Mouse (Mus musculus) neural tube, embryonic 14.5 days (tissue): Measurements from ENCODE around the gene Agr2. TPM values are rescaled to one million over a fixed set of nuclear protein-coding genes. Genes with fewer than 3 reads are reported as not detected.

Experiments
- ATAC-seq: fragments of 200-750 bp; cut with Nextera tagmentation; 2 replicates; pipeline ENCODE4 v1.8.0; 2017; ENCODE audit warnings: low read depth, mild to moderate bottlenecking, moderate TSS enrichment, moderate library complexity
- H3K27ac ChIP-seq: fragments of 300-500 bp; sonication (generic); 2 replicates; pipeline ENCODE4 v1.5.1; 2014; ENCODE audit warnings: low read depth, mild to moderate bottlenecking, control low read depth, low read length, moderate library complexity, mixed read lengths
- H3K27me3 ChIP-seq: fragments of 300-500 bp; sonication (generic); 2 replicates; pipeline ENCODE4 v1.6.1; 2014; ENCODE audit warnings: low read length; ENCODE audit not compliant: control insufficient read depth, insufficient read depth
- H3K36me3 ChIP-seq: fragments of 300-500 bp; sonication (generic); 2 replicates; pipeline ENCODE4 v1.6.1; 2014; ENCODE audit warnings: low read length, mixed read lengths; ENCODE audit not compliant: control insufficient read depth, insufficient read depth
- H3K4me1 ChIP-seq: fragments of 300-500 bp; sonication (generic); 2 replicates; pipeline ENCODE4 v1.6.1; 2014; ENCODE audit warnings: low read length; ENCODE audit not compliant: control insufficient read depth, insufficient read depth
- H3K4me2 ChIP-seq: fragments of 300-500 bp; sonication (generic); 2 replicates; pipeline ENCODE4 v1.6.1; 2014; ENCODE audit warnings: mild to moderate bottlenecking, low read depth, low read length, control low read depth
- H3K4me3 ChIP-seq: fragments of 300-500 bp; sonication (generic); 2 replicates; pipeline ENCODE4 v1.5.1; 2014; ENCODE audit warnings: low read depth, low read length, control low read depth, mixed read lengths
- H3K9ac ChIP-seq: fragments of 300-500 bp; sonication (generic); replicated peaks from 2 replicates; pipeline ENCODE4 v1.6.1; 2014; ENCODE audit warnings: low read depth, mild to moderate bottlenecking, control low read depth, low read length, mixed read lengths
- H3K9me3 ChIP-seq: fragments of 300-500 bp; sonication (generic); 2 replicates; pipeline ENCODE4 v1.6.1; 2016; ENCODE audit warnings: low read length; ENCODE audit not compliant: control insufficient read depth
- WGBS: fragments of 180-500 bp; shearing (Covaris S2); extraction: QIAGEN DNeasy Blood & Tissue Kit; methylation state at CpG from one replicate; pipeline ENCODE4 v1.1.7; 2014; 5-methylcytosine and 5-hydroxymethylcytosine counted together
- polyA plus RNA-seq: library from polyadenylated mRNA; unstranded; fragments of >200 nt; fragmentation: Nextera tagmentation; extraction: Ambion mirVana; gene quantifications from 2 replicates; pipeline ENCODE4 v1.2.1, GENCODE M21; 2014

Agr2 gene
- polyA plus RNA-seq = not detected in 2 replicates

GRCm38 (mm10) chr12:35992711-35993110 lies at the start of gene Agr2:
Gene Agr2 (plus strand): TSS chr12:35992907.
- no peak for ATAC-seq
- Histone ChIP-seq H3K9me3 (no peaks in the 10 kb centered on the region), H3K4me3 (no peak within 1 kb of the TSS), H3K27ac (no peak within 1 kb of the TSS), H3K4me1 (no peaks in the 10 kb centered on the region), H3K27me3 (no peaks in the 10 kb centered on the region), H3K36me3 (no peaks in the 10 kb centered on the region), H3K9ac (no peak within 1 kb of the TSS), H3K4me2 (no peak within 1 kb of the TSS)
- 60% methylated on average over 9 of the region's 9 CpGs for WGBS

- Histone ChIP-seq H3K4me3 (no peak overlapping the region), H3K27ac (no peak overlapping the region), H3K9ac (no peak overlapping the region), H3K4me2 (no peak overlapping the region), H3K4me1 (no peaks in the 10 kb centered on the region), H3K36me3 (no peaks in the 10 kb centered on the region), H3K27me3 (no peaks in the 10 kb centered on the region), H3K9me3 (no peaks in the 10 kb centered on the region)
- ATAC-seq = no peak
- 76% methylated on average over 1 of the region's 1 CpGs for WGBS
Measured at GRCm38 (mm10) chr12:35951757-35952156, 41.0 kb upstream of the Agr2 start.

GRCm38 (mm10) chr12:35957235-35957634 lies 35.5 kb upstream of the Agr2 start:
- Histone ChIP-seq H3K4me3 (no peak overlapping the region), H3K27me3 (no peaks in the 10 kb centered on the region), H3K9ac (no peak overlapping the region), H3K36me3 (no peaks in the 10 kb centered on the region), H3K9me3 (no peaks in the 10 kb centered on the region), H3K27ac (no peak overlapping the region), H3K4me2 (no peak overlapping the region), H3K4me1 (no peaks in the 10 kb centered on the region)
- no peak for ATAC-seq
- WGBS = 84% methylated on average over 2 of the region's 2 CpGs

- ATAC-seq = no peak
Measured at GRCm38 (mm10) chr12:35966098-35966767, 26.5 kb upstream of the Agr2 start.

GRCm38 (mm10) chr12:35966768-35967141 lies 26.0 kb upstream of the Agr2 start:
- no peaks in the 10 kb centered on the region for H3K27me3 ChIP-seq
- H3K4me2 ChIP-seq = no peak overlapping the region
- no peak overlapping the region for H3K4me3 ChIP-seq
- no peak overlapping the region for H3K9ac ChIP-seq
- H3K27ac ChIP-seq = no peak overlapping the region
- H3K4me1 ChIP-seq = no peaks in the 10 kb centered on the region
- H3K36me3 ChIP-seq = no peaks in the 10 kb centered on the region
- ATAC-seq = no peak
- WGBS = 83% methylated on average over 7 of the region's 7 CpGs
- no peaks in the 10 kb centered on the region for H3K9me3 ChIP-seq

More at GRCm38 (mm10) chr12:35966098-35966767, 26.5 kb upstream of the Agr2 start:
- Histone ChIP-seq H3K27ac (no peak overlapping the region), H3K4me3 (no peak overlapping the region), H3K4me1 (no peaks in the 10 kb centered on the region), H3K36me3 (no peaks in the 10 kb centered on the region), H3K9me3 (no peaks in the 10 kb centered on the region), H3K4me2 (no peak overlapping the region), H3K9ac (no peak overlapping the region), H3K27me3 (no peaks in the 10 kb centered on the region)
- 48% methylated on average over 7 of the region's 7 CpGs for WGBS

GRCm38 (mm10) chr12:35975898-35976297 lies 16.8 kb upstream of the Agr2 start:
- Histone ChIP-seq H3K4me3 (no peak overlapping the region), H3K36me3 (no peaks in the 10 kb centered on the region), H3K4me2 (no peak overlapping the region), H3K9me3 (no peaks in the 10 kb centered on the region), H3K4me1 (no peaks in the 10 kb centered on the region), H3K27me3 (no peaks in the 10 kb centered on the region), H3K9ac (no peak overlapping the region), H3K27ac (no peak overlapping the region)
- no peak for ATAC-seq
- 96% methylated on average over 3 of the region's 3 CpGs for WGBS

- Histone ChIP-seq H3K9me3 (no peaks in the 10 kb centered on the region), H3K4me1 (0 out of 2 replicates have a peak, but pooled peaks cover 6% of the 10 kb centered on the region), H3K4me3 (no peak overlapping the region), H3K4me2 (no peak overlapping the region), H3K27ac (no peak overlapping the region), H3K36me3 (no peaks in the 10 kb centered on the region), H3K9ac (no peak overlapping the region), H3K27me3 (no peaks in the 10 kb centered on the region)
- ATAC-seq = peak; percentile 48; the same call in 1 of the 2 replicates
- WGBS = 31% methylated on average over 6 of the region's 6 CpGs
Measured at GRCm38 (mm10) chr12:35977633-35978246, 15.0 kb upstream of the Agr2 start.

- Histone ChIP-seq H3K27me3 (no peaks in the 10 kb centered on the region), H3K9me3 (no peaks in the 10 kb centered on the region), H3K9ac (no peak overlapping the region), H3K4me1 (0 out of 2 replicates have a peak, but pooled peaks cover 6% of the 10 kb centered on the region), H3K27ac (no peak overlapping the region), H3K4me2 (no peak overlapping the region), H3K4me3 (no peak overlapping the region), H3K36me3 (no peaks in the 10 kb centered on the region)
- no peak for ATAC-seq
- whole genome bisulfite sequencing = 90% methylated on average over 5 of the region's 5 CpGs
Measured at GRCm38 (mm10) chr12:35979625-35980024, 13.1 kb upstream of the Agr2 start.

GRCm38 (mm10) chr12:35981732-35982360 lies 10.9 kb upstream of the Agr2 start:
- 32% methylated on average over 6 of the region's 6 CpGs for WGBS
- H3K4me2 ChIP-seq = no peak overlapping the region
- no peaks in the 10 kb centered on the region for H3K36me3 ChIP-seq
- H3K27ac ChIP-seq = peak overlapping the region; percentile 55; the same call in 1 of the 2 replicates
- H3K27me3 ChIP-seq = no peaks in the 10 kb centered on the region
- H3K9ac ChIP-seq = no peak overlapping the region
- ATAC-seq = peak; percentile 86; the same call in 1 of the 2 replicates
- H3K4me1 ChIP-seq = 0 out of 2 replicates have a peak, but pooled peaks cover 6% of the 10 kb centered on the region
- H3K4me3 ChIP-seq = no peak overlapping the region
- no peaks in the 10 kb centered on the region for H3K9me3 ChIP-seq
